Mouse (Mus musculus) forebrain, postnatal 0 days (tissue): ENCODE results near the gene Gm32742. TPM values are rescaled to one million over a fixed set of nuclear protein-coding genes. Genes with fewer than 3 reads are reported as not detected.

Experiments
- ATAC-seq: fragments of 200-750 bp; cut with Nextera tagmentation; 2 replicates; pipeline ENCODE4 v1.8.0; 2017; ENCODE audit warnings: mild to moderate bottlenecking, moderate library complexity
- DNase-seq: peaks from one replicate; pipeline ENCODE4 v3.0.0-alpha.2; 2015
- H3K27ac ChIP-seq: fragments of 300-500 bp; sonication (generic); 2 replicates; pipeline ENCODE4 v1.5.1; 2014; ENCODE audit warnings: low read depth, mild to moderate bottlenecking, antibody characterized with exemption, low read length, moderate library complexity, mixed read lengths
- H3K27me3 ChIP-seq: fragments of 300-500 bp; sonication (generic); 2 replicates; pipeline ENCODE4 v1.6.1; 2014; ENCODE audit warnings: mild to moderate bottlenecking, low read length, mixed read lengths; ENCODE audit not compliant: insufficient read depth
- H3K36me3 ChIP-seq: fragments of 300-500 bp; sonication (generic); 2 replicates; pipeline ENCODE4 v1.6.1; 2014; ENCODE audit warnings: mild to moderate bottlenecking, moderate library complexity; ENCODE audit not compliant: insufficient read depth
- H3K4me1 ChIP-seq: fragments of 300-500 bp; sonication (generic); 2 replicates; pipeline ENCODE4 v1.6.1; 2014; ENCODE audit warnings: antibody characterized with exemption; ENCODE audit not compliant: insufficient read depth
- H3K4me2 ChIP-seq: fragments of 300-500 bp; sonication (generic); 2 replicates; pipeline ENCODE4 v1.6.1; 2014; ENCODE audit warnings: low read depth, mild to moderate bottlenecking, moderate library complexity
- H3K4me3 ChIP-seq: fragments of 300-500 bp; sonication (generic); 2 replicates; pipeline ENCODE4 v1.5.1; 2014; ENCODE audit warnings: low read depth, low read length, mixed read lengths
- H3K9ac ChIP-seq: fragments of 300-500 bp; sonication (generic); 2 replicates; pipeline ENCODE4 v1.6.1; 2014; ENCODE audit warnings: mild to moderate bottlenecking
- H3K9me3 ChIP-seq: fragments of 300-500 bp; sonication (generic); 2 replicates; pipeline ENCODE4 v1.6.1; 2016; ENCODE audit warnings: low read length
- CTCF ChIP-seq: sonication (generic); IDR thresholded peaks from 2 replicates; pipeline ENCODE4 v1.5.1; 2016; ENCODE audit warnings: antibody characterized with exemption, control low read depth, low read depth
- WGBS: fragments of 180-500 bp; shearing (Covaris S2); extraction: QIAGEN DNeasy Blood & Tissue Kit; methylation state at CpG from one replicate; pipeline ENCODE4 v1.1.7; 2014; 5-methylcytosine and 5-hydroxymethylcytosine counted together
- polyA plus RNA-seq: library from polyadenylated mRNA; unstranded; fragments of >200 nt; fragmentation: Nextera tagmentation; extraction: Ambion mirVana; gene quantifications from 2 replicates; pipeline ENCODE4 v1.2.1, GENCODE M21; 2015
- total RNA-seq: library from RNA; depleted of rRNA; stranded (reverse); fragments of >200 nt; gene quantifications from 2 replicates; pipeline ENCODE4 v1.2.3, GENCODE M21; 2014

The Gm32742 gene
- total and polyA plus RNA-seq, 2 experiments from 2014 or later = 0.02 TPM; not detected in 1

DNA sequence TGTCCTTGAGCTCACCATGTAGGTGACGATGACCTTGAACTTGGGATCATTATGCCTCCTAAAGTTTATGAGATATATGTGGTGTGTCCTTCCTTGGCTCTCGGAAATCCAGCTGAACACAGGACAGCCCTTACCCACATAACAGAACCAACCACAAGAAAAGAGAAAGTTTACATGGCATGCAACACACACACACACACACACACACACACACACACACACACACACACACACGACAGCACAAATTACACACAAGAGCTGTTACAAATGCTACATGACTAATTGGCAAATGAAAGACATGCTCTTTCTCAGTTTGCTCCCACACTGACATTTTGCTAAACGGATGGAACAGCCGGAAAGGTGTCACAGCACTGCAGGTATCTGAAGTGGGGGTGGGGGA is 20.6 kb upstream of the Gm32742 start:
- Histone ChIP-seq H3K9me3 (no peaks in the 10 kb centered on the region), H3K4me1 (no peaks in the 10 kb centered on the region), H3K36me3 (no peaks in the 10 kb centered on the region), H3K27ac (no peak overlapping the region), H3K4me3 (no peak overlapping the region), H3K27me3 (no peaks in the 10 kb centered on the region), H3K4me2 (no peak overlapping the region), H3K9ac (no peak overlapping the region)
- DNase-seq (no peak), ATAC-seq (no peak)
- WGBS = 67% methylated on average over 5 of the region's 5 CpGs
- TF ChIP-seq CTCF = no peak

DNA sequence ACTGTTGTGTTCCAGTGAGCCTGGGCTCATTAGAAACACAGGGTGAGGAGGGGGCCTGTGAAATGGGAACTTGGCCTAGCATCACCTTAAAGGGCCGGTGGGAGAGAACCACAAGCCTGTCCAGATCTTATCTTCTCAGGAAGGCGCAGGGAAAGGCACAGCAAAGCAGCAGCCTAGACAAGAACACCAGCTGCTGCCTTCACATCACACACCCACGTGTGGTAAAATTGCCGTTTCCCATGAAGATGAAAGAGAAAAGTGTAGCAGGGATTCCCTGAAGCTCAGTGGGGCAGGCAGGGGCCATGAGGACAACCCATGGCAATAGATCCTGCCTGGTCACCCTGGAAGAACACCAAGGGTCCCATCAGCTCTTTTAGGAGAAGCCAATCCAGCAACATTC is 20.1 kb upstream of the Gm32742 start:
- Histone ChIP-seq H3K4me2 (no peak overlapping the region), H3K4me3 (no peak overlapping the region), H3K36me3 (no peaks in the 10 kb centered on the region), H3K9me3 (no peaks in the 10 kb centered on the region), H3K4me1 (no peaks in the 10 kb centered on the region), H3K9ac (no peak overlapping the region), H3K27me3 (no peaks in the 10 kb centered on the region), H3K27ac (no peak overlapping the region)
- ATAC-seq = no peak
- no peak for TF ChIP-seq CTCF
- 81% methylated on average over 4 of the region's 4 CpGs for WGBS
- no peak for DNase-seq

DNA sequence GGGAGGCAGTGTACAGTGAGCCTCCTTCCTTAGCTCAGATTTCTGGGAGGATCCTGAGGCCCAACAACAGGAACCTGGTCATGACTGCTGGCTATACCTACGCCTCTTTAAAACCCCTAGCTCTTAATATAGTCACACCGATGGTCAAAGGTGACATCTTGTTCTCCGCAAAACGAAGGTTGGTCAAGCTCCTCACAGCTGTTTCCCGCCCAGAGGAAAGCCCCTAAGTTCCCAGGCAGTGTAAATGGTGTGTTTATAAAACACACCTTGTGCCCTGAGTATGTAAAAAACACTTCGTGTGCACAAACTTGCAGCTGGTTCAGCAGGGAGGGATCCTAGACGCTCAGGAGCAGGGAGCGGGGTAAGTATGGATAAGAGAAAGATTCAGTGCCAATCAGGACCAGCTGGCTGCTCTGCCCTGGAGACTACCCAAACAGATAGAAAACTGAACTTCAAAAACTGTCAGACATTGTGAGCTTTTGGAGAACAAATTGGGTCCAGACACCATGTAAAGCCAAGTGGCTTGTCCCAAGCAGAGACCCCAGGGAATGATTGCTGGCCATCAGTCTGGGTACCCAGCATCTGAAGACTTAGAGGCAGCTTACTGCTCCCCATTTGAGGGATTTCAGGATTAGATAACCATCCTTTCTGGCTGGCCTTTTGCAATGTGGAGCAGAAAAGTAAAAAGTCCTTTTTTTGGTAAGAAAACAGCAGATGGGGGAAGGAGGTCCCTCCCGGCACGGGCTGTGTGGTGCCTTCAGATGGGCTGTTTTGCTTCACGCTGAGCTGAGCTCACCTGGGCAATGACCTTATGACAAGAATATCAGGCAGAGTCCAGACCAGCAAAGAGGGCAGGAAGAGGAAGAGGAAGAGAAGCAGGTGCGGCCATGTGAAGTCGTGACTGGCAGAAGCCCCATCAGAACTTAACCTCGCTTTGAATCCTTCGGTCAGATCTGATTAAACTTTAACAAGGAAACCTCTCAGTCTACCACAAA is 17.7 kb upstream of the Gm32742 start:
- 84% methylated on average over 15 of the region's 15 CpGs for WGBS
- H3K27me3 ChIP-seq = no peaks in the 10 kb centered on the region
- no peak for ATAC-seq
- H3K4me2 ChIP-seq = no peak overlapping the region
- H3K4me3 ChIP-seq = no peak overlapping the region
- DNase-seq = no peak
- H3K36me3 ChIP-seq = no peaks in the 10 kb centered on the region
- no peaks in the 10 kb centered on the region for H3K9me3 ChIP-seq
- no peaks in the 10 kb centered on the region for H3K4me1 ChIP-seq
- no peak for TF ChIP-seq CTCF
- H3K27ac ChIP-seq = no peak overlapping the region
- no peak overlapping the region for H3K9ac ChIP-seq

DNA sequence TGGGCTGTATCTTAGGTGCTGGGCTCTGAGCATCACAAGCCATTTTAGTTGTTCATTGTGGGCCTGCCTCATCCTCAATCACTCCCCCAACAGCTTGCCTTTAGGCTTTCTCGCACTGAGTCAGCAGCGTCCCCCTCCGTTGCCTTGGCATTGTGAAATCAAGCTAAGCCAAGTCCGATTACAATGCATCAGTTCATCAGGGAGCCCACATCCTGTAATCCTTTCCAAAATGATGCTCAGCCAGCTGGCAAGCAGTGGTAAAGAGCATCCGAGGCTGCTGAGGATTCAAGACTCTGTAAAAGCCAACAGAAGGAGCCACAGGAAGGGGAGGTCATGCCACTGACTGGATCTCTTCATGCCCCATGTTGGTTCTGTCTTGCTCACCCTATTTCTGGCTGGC is 15.3 kb upstream of the Gm32742 start:
- no peak overlapping the region for H3K27ac ChIP-seq
- no peak overlapping the region for H3K9ac ChIP-seq
- no peaks in the 10 kb centered on the region for H3K27me3 ChIP-seq
- H3K4me1 ChIP-seq = no peaks in the 10 kb centered on the region
- ATAC-seq (peak; percentile 89), DNase-seq (peak; percentile 76)
- WGBS = 32% methylated on average over 5 of the region's 5 CpGs
- no peak for TF ChIP-seq CTCF
- no peak overlapping the region for H3K4me2 ChIP-seq
- no peaks in the 10 kb centered on the region for H3K9me3 ChIP-seq
- no peaks in the 10 kb centered on the region for H3K36me3 ChIP-seq
- no peak overlapping the region for H3K4me3 ChIP-seq

DNA sequence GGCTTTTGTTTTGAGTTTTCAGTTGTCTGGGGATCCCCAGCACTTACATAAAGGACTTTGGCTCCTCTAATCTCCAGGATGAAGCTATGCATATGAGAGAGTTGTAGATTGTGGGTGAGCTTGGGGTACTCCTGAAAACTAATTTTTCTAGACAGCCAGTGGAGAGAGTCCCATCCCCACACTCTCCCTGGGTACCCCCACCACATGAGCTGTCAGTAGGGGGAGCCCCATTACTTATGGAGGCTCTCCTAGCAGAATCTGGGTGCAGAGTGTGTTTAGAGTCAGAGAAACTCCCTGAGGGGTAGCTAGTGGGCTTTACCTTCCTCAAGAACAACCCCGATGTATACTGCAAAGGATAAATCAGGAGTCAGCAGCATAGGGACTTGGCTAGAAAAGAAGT is 13.0 kb upstream of the Gm32742 start:
- no peaks in the 10 kb centered on the region for H3K4me1 ChIP-seq
- TF ChIP-seq CTCF = no peak
- H3K4me2 ChIP-seq = no peak overlapping the region
- H3K9me3 ChIP-seq = no peaks in the 10 kb centered on the region
- 94% methylated on average over 1 of the region's 1 CpGs for WGBS
- H3K27ac ChIP-seq = no peak overlapping the region
- no peak for ATAC-seq
- no peaks in the 10 kb centered on the region for H3K27me3 ChIP-seq
- no peak overlapping the region for H3K9ac ChIP-seq
- no peak for DNase-seq
- no peaks in the 10 kb centered on the region for H3K36me3 ChIP-seq
- no peak overlapping the region for H3K4me3 ChIP-seq

DNA sequence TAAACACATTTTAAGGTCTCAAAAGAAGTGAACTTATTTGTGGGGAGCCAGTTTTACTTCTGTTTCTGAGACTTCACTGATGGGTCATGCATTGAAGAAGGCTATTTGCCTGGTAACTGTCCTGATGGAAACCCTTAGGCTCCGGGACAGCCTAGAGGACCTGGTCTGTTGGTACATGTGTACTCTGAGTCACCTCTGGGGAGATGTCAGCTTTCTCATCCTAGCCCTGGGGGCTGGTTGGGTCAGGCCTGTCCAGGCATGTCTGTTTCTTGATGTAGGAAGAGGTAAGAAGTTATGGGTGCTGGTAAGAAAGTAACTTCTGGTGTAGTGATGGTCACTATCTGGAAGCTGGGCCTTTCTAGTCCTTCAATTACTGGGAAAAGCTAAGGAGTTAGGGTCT is 10.4 kb upstream of the Gm32742 start:
- Histone ChIP-seq H3K27me3 (no peaks in the 10 kb centered on the region), H3K27ac (no peak overlapping the region), H3K9me3 (no peaks in the 10 kb centered on the region), H3K4me1 (no peaks in the 10 kb centered on the region), H3K4me2 (no peak overlapping the region), H3K9ac (no peak overlapping the region), H3K36me3 (no peaks in the 10 kb centered on the region), H3K4me3 (no peak overlapping the region)
- 97% methylated on average over 1 of the region's 1 CpGs for WGBS
- ATAC-seq (no peak), DNase-seq (no peak)
- TF ChIP-seq CTCF = no peak

DNA sequence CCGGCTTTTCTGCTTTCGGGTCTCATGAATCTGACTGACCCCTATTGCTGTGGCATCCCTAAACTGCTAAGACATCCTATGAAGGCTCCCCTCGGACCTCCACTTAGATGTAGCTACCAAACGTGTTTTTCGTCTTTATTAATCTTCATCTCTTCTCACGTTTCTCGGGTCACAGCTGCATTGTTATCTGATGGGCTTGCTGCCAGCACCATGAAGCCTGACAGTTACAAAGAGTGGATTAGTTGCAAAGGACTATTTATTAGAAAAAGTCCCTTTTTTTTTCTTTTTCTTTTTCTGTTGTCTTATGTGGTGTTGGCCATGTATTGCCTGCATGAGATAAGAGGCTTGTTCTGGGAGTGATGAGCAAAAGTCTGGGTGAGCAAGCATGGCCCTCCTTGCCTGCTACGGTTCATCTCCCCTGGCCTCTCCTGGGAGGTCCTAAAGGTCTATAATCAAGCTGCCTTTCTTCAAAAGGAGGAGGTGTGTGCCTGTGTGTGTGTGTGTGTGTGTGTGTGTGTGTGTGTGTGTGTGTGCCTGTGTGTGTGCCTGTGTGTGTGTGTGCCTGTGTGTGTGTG is 9.7 kb upstream of the Gm32742 start:
- DNase-seq = no peak

More for the DNA sequence above, 9.7 kb upstream of the Gm32742 start:
- no peaks in the 10 kb centered on the region for H3K4me1 ChIP-seq
- H3K9ac ChIP-seq = no peak overlapping the region
- no peak for TF ChIP-seq CTCF
- no peaks in the 10 kb centered on the region for H3K27me3 ChIP-seq
- no peaks in the 10 kb centered on the region for H3K9me3 ChIP-seq
- no peak overlapping the region for H3K4me3 ChIP-seq
- ATAC-seq = no peak
- H3K36me3 ChIP-seq = no peaks in the 10 kb centered on the region
- H3K27ac ChIP-seq = no peak overlapping the region
- 40% methylated on average over 8 of the region's 8 CpGs for WGBS
- no peak overlapping the region for H3K4me2 ChIP-seq
